Mouse (Mus musculus): ENCODE measurements around the gene Rps6ka5. TPM values are rescaled to one million over a fixed set of nuclear protein-coding genes. Genes with fewer than 3 reads are reported as not detected.

The Rps6ka5 gene
- total and polyA plus RNA-seq, 3 experiments, result 0.92 to 3.3 TPM; not detected in 1

GRCm38 (mm10) chr12:100609766-100610165 lies 117.0 kb downstream of the Rps6ka5 start:
- no peak overlapping the region for H3K4me3 ChIP-seq (ENCODE audit: control insufficient read depth in 1 of 2, insufficient read depth in 1 of 2, low read depth in 2 of 2, low read length in 2 of 2)
- peaks cover 0 to 6% of the 10 kb centered on the region in 2 experiments; a peak in 2 of 4 replicates for H3K36me3 ChIP-seq (ENCODE audit: control insufficient read depth in 1 of 2, insufficient read depth in 2 of 2, low read length in 2 of 2)
- DNase-seq (ENCODE audit: low read depth, low spot score), result peak; percentile 43
- H3K9me3 ChIP-seq (replicated peaks; ENCODE audit: insufficient read depth, low read length), result no peaks in the 10 kb centered on the region
- TF ChIP-seq ELF1 (IDR thresholded peaks at IDR 0.05; ENCODE audit: low read depth, low read length) (no peak), CTCF (IDR thresholded peaks at IDR 0.05 in 2 of 3, conservative IDR thresholded peaks at IDR 0.05 in 1 of 3; ENCODE audit: control insufficient read depth in 1 of 3, insufficient read depth in 1 of 3, low read depth in 2 of 3, low read length in 3 of 3, poor library complexity in 1 of 3, severe bottlenecking in 1 of 3) (no peak)
- H3K9ac ChIP-seq (ENCODE audit: control insufficient read depth, low read depth, low read length, poor library complexity, severe bottlenecking), result no peak overlapping the region
- peaks cover 2 to 8% of the 10 kb centered on the region in 2 experiments for H3K4me1 ChIP-seq (ENCODE audit: control insufficient read depth in 1 of 2, insufficient read depth in 2 of 2, low read length in 2 of 2)
- no peaks in the 10 kb centered on the region for H3K79me2 ChIP-seq (ENCODE audit: control insufficient read depth, insufficient read depth, low read length, poor library complexity)
- H3K27ac ChIP-seq (ENCODE audit: control insufficient read depth, low read depth, low read length), result no peak overlapping the region
- no peaks in the 10 kb centered on the region for H3K27me3 ChIP-seq (ENCODE audit: control insufficient read depth in 1 of 2, insufficient read depth in 2 of 2, low read length in 2 of 2)

GRCm38 (mm10) chr12:100609064-100609463 lies 117.7 kb downstream of the Rps6ka5 start:
- H3K9ac ChIP-seq (ENCODE audit: control insufficient read depth, low read depth, low read length, poor library complexity, severe bottlenecking), result no peak overlapping the region
- no peaks in the 10 kb centered on the region for H3K79me2 ChIP-seq (ENCODE audit: control insufficient read depth, insufficient read depth, low read length, poor library complexity)
- no peak for DNase-seq (ENCODE audit: low read depth, low spot score)
- TF ChIP-seq KAT2A (conservative IDR thresholded peaks at IDR 0.05; ENCODE audit: low read depth, low read length) (no peak), GABPA (IDR thresholded peaks at IDR 0.05; ENCODE audit: low read depth, low read length) (no peak), MEF2A (IDR thresholded peaks at IDR 0.05; ENCODE audit: extremely low read depth, insufficient replicate concordance, low read depth, low read length, poor library complexity, severe bottlenecking) (no peak)
- no peak overlapping the region for H3K27ac ChIP-seq (ENCODE audit: control insufficient read depth, low read depth, low read length)
- no peaks in the 10 kb centered on the region for H3K27me3 ChIP-seq (ENCODE audit: control insufficient read depth in 1 of 2, insufficient read depth in 2 of 2, low read length in 2 of 2)
- peaks cover 2 to 8% of the 10 kb centered on the region in 2 experiments for H3K4me1 ChIP-seq (ENCODE audit: control insufficient read depth in 1 of 2, insufficient read depth in 2 of 2, low read length in 2 of 2)
- peaks cover 0 to 6% of the 10 kb centered on the region in 2 experiments; a peak in 2 of 4 replicates for H3K36me3 ChIP-seq (ENCODE audit: control insufficient read depth in 1 of 2, insufficient read depth in 2 of 2, low read length in 2 of 2)
- H3K4me3 ChIP-seq (ENCODE audit: control insufficient read depth in 1 of 2, insufficient read depth in 1 of 2, low read depth in 2 of 2, low read length in 2 of 2), result no peak overlapping the region
- no peaks in the 10 kb centered on the region for H3K9me3 ChIP-seq (replicated peaks; ENCODE audit: insufficient read depth, low read length)

DNA sequence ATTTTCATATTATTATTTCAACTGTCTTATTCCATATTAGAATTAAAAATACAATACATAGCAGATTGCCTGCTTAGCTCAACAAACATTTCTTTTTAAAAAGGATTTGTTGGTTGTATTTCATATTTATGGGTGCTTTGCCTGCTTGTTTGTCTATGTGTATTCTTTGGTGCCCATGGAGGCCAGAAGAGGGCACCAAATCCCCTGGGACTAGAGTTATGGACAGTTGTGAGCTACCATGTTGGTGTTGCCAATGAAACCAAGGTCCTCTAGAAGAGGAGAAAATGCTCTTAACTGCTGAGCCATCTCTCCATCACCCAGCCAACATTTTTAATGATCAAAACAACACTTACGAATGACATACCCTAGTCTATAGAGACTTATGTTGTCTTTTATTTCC lies 120.0 kb downstream of the Rps6ka5 start:
- TF ChIP-seq CTCF (IDR thresholded peaks at IDR 0.05 in 2 of 3, conservative IDR thresholded peaks at IDR 0.05 in 1 of 3; ENCODE audit: control insufficient read depth in 1 of 3, insufficient read depth in 1 of 3, low read depth in 2 of 3, low read length in 3 of 3, poor library complexity in 1 of 3, severe bottlenecking in 1 of 3) (peak; percentile 65 to 86 (median 67)), ZNF384 (IDR thresholded peaks at IDR 0.05; ENCODE audit: low read depth, low read length) (no peak), RCOR1 (IDR thresholded peaks at IDR 0.05; ENCODE audit: low read depth, low read length) (no peak), ZC3H11A (IDR thresholded peaks at IDR 0.05; ENCODE audit: low read depth, low read length) (peak; percentile 74), SMC3 (IDR thresholded peaks at IDR 0.05; ENCODE audit: low read depth, low read length) (peak; percentile 92), RAD21 (IDR thresholded peaks at IDR 0.05; ENCODE audit: low read depth, low read length) (peak; percentile 87)
- no peaks in the 10 kb centered on the region for H3K79me2 ChIP-seq (ENCODE audit: control insufficient read depth, insufficient read depth, low read length, poor library complexity)
- H3K9ac ChIP-seq (ENCODE audit: control insufficient read depth, low read depth, low read length, poor library complexity, severe bottlenecking), result no peak overlapping the region
- no peaks in the 10 kb centered on the region for H3K27me3 ChIP-seq (ENCODE audit: control insufficient read depth in 1 of 2, insufficient read depth in 2 of 2, low read length in 2 of 2)
- no peaks in the 10 kb centered on the region for H3K9me3 ChIP-seq (replicated peaks; ENCODE audit: insufficient read depth, low read length)
- no peak overlapping the region for H3K4me3 ChIP-seq (ENCODE audit: control insufficient read depth in 1 of 2, insufficient read depth in 1 of 2, low read depth in 2 of 2, low read length in 2 of 2)
- DNase-seq (ENCODE audit: low read depth, low spot score), result peak; percentile 74
- H3K27ac ChIP-seq (ENCODE audit: control insufficient read depth, low read depth, low read length), result no peak overlapping the region
- peaks cover 0 to 4% of the 10 kb centered on the region in 2 experiments; a peak in 2 of 4 replicates for H3K36me3 ChIP-seq (ENCODE audit: control insufficient read depth in 1 of 2, insufficient read depth in 2 of 2, low read length in 2 of 2)
- H3K4me1 ChIP-seq (ENCODE audit: control insufficient read depth in 1 of 2, insufficient read depth in 2 of 2, low read length in 2 of 2), result peaks cover 0 to 4% of the 10 kb centered on the region in 2 experiments; a peak in 2 of 4 replicates

All from MEL (cell line).